Comparison of ENCODE assay signal across 12 mouse cellular contexts in the genomic region with DNA sequence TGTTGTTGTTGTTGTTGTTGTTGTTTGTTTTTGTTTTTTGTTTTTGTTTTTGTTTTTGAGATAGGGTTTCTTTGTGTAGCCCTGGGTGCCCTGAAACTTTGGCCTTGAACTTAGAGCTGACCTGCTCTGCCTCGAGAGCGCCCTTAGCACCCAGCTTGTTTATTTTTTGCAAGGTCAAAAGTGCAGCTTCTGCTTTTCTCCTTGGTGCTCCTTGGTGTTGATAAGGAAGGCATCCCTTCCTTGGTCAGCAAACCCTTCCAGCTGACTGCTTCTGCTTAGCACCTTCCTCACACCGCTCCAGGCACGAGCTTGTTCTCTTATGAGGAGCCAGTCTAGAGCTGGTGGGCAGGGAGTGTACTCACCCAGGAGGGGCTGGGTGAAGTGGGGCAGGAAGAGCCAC. TPM values are rescaled to one million over a fixed set of nuclear protein-coding genes. Genes with fewer than 3 reads are reported as not detected.
A peak's percentile ranks its signal among the peaks of the same experiment; 100 is the strongest.
DNase-seq lines count a peak whose midpoint lies in the region; ATAC-seq and TF ChIP-seq lines count a peak whose summit lies in the region.
"Had no signal": no experiment of that assay in that cellular context is flagged by ENCODE, and none has a peak within 500 bp of the region (broad histone marks: within the 10 kb centered on the region; RNA-seq: fewer than 3 reads in every experiment).

No protein-coding gene starts in this region.

- DNase-seq in lung, postnatal 4 days, result no peak
- peak; percentile 73 for DNase-seq in MEL (ENCODE audit: low read depth, low spot score)
- no peak for DNase-seq in thymus, adult 2 months
- no peak for DNase-seq in frontal cortex, postnatal 14 days (ENCODE audit: low spot score in 2 of 2)

- no peaks in the 10 kb centered on the region; the same call in 1 of the 2 replicates for H3K79me2 ChIP-seq in MEL (ENCODE audit: control insufficient read depth, insufficient read depth, low read length, poor library complexity)

- no peak overlapping the region for H3K9ac ChIP-seq in intestine, embryonic 16.5 days (ENCODE audit: low read depth, low read length)
- H3K9ac ChIP-seq in intestine, embryonic 15.5 days, result no peak overlapping the region
- H3K9ac ChIP-seq in lung, embryonic 15.5 days, result no peak overlapping the region
- no peak overlapping the region for H3K9ac ChIP-seq in MEL (ENCODE audit: control insufficient read depth, low read depth, low read length, poor library complexity, severe bottlenecking)
- H3K9ac ChIP-seq: limb, embryonic 13.5 days; midbrain, embryonic 12.5 days had no signal

- no peaks in the 10 kb centered on the region for H3K36me3 ChIP-seq in intestine, embryonic 16.5 days (ENCODE audit: control insufficient read depth, insufficient read depth, low read length)
- no peaks in the 10 kb centered on the region for H3K36me3 ChIP-seq in intestine, embryonic 15.5 days
- no peaks in the 10 kb centered on the region for H3K36me3 ChIP-seq in lung, embryonic 15.5 days
- peaks cover 0 to 39% of the 10 kb centered on the region in 2 experiments; a peak in 2 of 4 replicates for H3K36me3 ChIP-seq in MEL (ENCODE audit: control insufficient read depth in 1 of 2, insufficient read depth in 2 of 2, low read length in 2 of 2)
- no peaks in the 10 kb centered on the region for H3K36me3 ChIP-seq in thymus, adult 2 months (ENCODE audit: control insufficient read depth, insufficient read depth, low read length)
- H3K36me3 ChIP-seq: midbrain, embryonic 12.5 days had no signal

- H3K4me1 ChIP-seq in intestine, embryonic 16.5 days (ENCODE audit: control insufficient read depth, insufficient read depth, low read length), result peaks cover 41% of the 10 kb centered on the region
- H3K4me1 ChIP-seq in intestine, embryonic 15.5 days (replicated peaks), result peaks cover 30% of the 10 kb centered on the region
- H3K4me1 ChIP-seq in lung, embryonic 15.5 days, result peaks cover 59% of the 10 kb centered on the region
- H3K4me1 ChIP-seq in MEL (ENCODE audit: control insufficient read depth in 1 of 2, insufficient read depth in 2 of 2, low read length in 2 of 2), result peaks cover 33 to 43% of the 10 kb centered on the region in 2 experiments
- H3K4me1 ChIP-seq in thymus, adult 2 months (replicated peaks; ENCODE audit: control insufficient read depth, insufficient read depth, low read length), result peaks cover 14% of the 10 kb centered on the region

- no peak for TF ChIP-seq POLR2A in MEL (IDR thresholded peaks at IDR 0.05; ENCODE audit: control insufficient read depth in 1 of 2, insufficient read depth in 1 of 2, low read depth in 1 of 2, low read length in 2 of 2, poor library complexity in 1 of 2)
- no peak for TF ChIP-seq POLR2A in thymus, adult 2 months (IDR thresholded peaks at IDR 0.05; ENCODE audit: control insufficient read depth, extremely low read depth, insufficient read depth, low read length, poor library complexity)

- H3K4me2 ChIP-seq in intestine, embryonic 16.5 days (ENCODE audit: low read depth, low read length), result no peak overlapping the region
- H3K4me2 ChIP-seq in intestine, embryonic 15.5 days (replicated peaks), result no peak overlapping the region
- no peak overlapping the region for H3K4me2 ChIP-seq in lung, embryonic 15.5 days
- H3K4me2 ChIP-seq: limb, embryonic 13.5 days; midbrain, embryonic 12.5 days had no signal

- peak overlapping the region; percentile 54; the same call in 1 of the 2 replicates for H3K27ac ChIP-seq in intestine, embryonic 16.5 days (ENCODE audit: low read length)
- H3K27ac ChIP-seq in intestine, embryonic 15.5 days, result no peak overlapping the region; the same call in 1 of the 2 replicates
- H3K27ac ChIP-seq in lung, embryonic 15.5 days, result peak overlapping the region; percentile 83
- no peak overlapping the region for H3K27ac ChIP-seq in MEL (ENCODE audit: control insufficient read depth, low read depth, low read length)
- H3K27ac ChIP-seq in thymus, adult 2 months (ENCODE audit: control insufficient read depth, insufficient read depth, low read length), result no peak overlapping the region
- H3K27ac ChIP-seq: limb, embryonic 13.5 days; midbrain, embryonic 12.5 days had no signal

- no peak for TF ChIP-seq CTCF in MEL (IDR thresholded peaks at IDR 0.05 in 2 of 3, conservative IDR thresholded peaks at IDR 0.05 in 1 of 3; ENCODE audit: control insufficient read depth in 1 of 3, insufficient read depth in 1 of 3, low read depth in 2 of 3, low read length in 3 of 3, poor library complexity in 1 of 3, severe bottlenecking in 1 of 3)
- no peak for TF ChIP-seq CTCF in thymus, adult 2 months (IDR thresholded peaks at IDR 0.05; ENCODE audit: borderline replicate concordance, control insufficient read depth, extremely low read depth, insufficient read depth, low read length, poor library complexity)

- no peak for TF ChIP-seq RAD21 in MEL (IDR thresholded peaks at IDR 0.05; ENCODE audit: low read depth, low read length)

- H3K27me3 ChIP-seq in intestine, embryonic 16.5 days (replicated peaks; ENCODE audit: control insufficient read depth, insufficient read depth, low read length), result no peaks in the 10 kb centered on the region
- H3K27me3 ChIP-seq in intestine, embryonic 15.5 days (replicated peaks), result no peaks in the 10 kb centered on the region
- H3K27me3 ChIP-seq in lung, embryonic 15.5 days, result no peaks in the 10 kb centered on the region
- H3K27me3 ChIP-seq in MEL (ENCODE audit: control insufficient read depth in 1 of 2, insufficient read depth in 2 of 2, low read length in 2 of 2), result no peaks in the 10 kb centered on the region
- no peaks in the 10 kb centered on the region for H3K27me3 ChIP-seq in thymus, adult 2 months (ENCODE audit: control insufficient read depth, insufficient read depth, low read length)
- H3K27me3 ChIP-seq: limb, embryonic 13.5 days; midbrain, embryonic 12.5 days had no signal

- no peak for ATAC-seq in intestine, embryonic 16.5 days
- no peak for ATAC-seq in intestine, embryonic 15.5 days
- no peak for ATAC-seq in lung, embryonic 15.5 days (ENCODE audit: borderline replicate concordance, extremely low read depth, low FRiP score, low TSS enrichment)
- 0 out of 2 replicates have a peak, but pooled peaks have one; percentile 3 for ATAC-seq in neutrophil, adult 5-6 weeks (ENCODE audit: extremely low read depth, insufficient number of reproducible peaks, low FRiP score, poor library complexity, severe bottlenecking)
- ATAC-seq: activated CD4-positive, CD25-positive, alpha-beta regulatory T cell, adult 4 months had no signal

- 38% methylated on average over 4 of the region's 4 CpGs for WGBS in intestine, embryonic 16.5 days
- WGBS in intestine, embryonic 15.5 days, result 35% methylated on average over 4 of the region's 4 CpGs
- 32% methylated on average over 4 of the region's 4 CpGs for WGBS in lung, embryonic 15.5 days
- WGBS in thymus, adult 2 months, result 60% methylated on average over 4 of the region's 4 CpGs

- TF ChIP-seq EP300 in MEL (IDR thresholded peaks at IDR 0.05; ENCODE audit: low read depth in 1 of 2, low read length in 2 of 2), result peak; percentile 76 to 86

- H3K9me3 ChIP-seq in intestine, embryonic 16.5 days (ENCODE audit: control insufficient read depth, low read length), result no peaks in the 10 kb centered on the region
- H3K9me3 ChIP-seq in intestine, embryonic 15.5 days, result no peaks in the 10 kb centered on the region
- no peaks in the 10 kb centered on the region for H3K9me3 ChIP-seq in lung, embryonic 15.5 days
- H3K9me3 ChIP-seq in MEL (replicated peaks; ENCODE audit: insufficient read depth, low read length), result no peaks in the 10 kb centered on the region
- H3K9me3 ChIP-seq: limb, embryonic 13.5 days; midbrain, embryonic 12.5 days had no signal

- no peak overlapping the region for H3K4me3 ChIP-seq in intestine, embryonic 16.5 days (ENCODE audit: low read length)
- H3K4me3 ChIP-seq in intestine, embryonic 15.5 days (replicated peaks), result no peak overlapping the region
- no peak overlapping the region for H3K4me3 ChIP-seq in lung, embryonic 15.5 days
- H3K4me3 ChIP-seq in MEL (ENCODE audit: control insufficient read depth in 1 of 2, insufficient read depth in 1 of 2, low read depth in 2 of 2, low read length in 2 of 2), result no peak overlapping the region
- no peak overlapping the region for H3K4me3 ChIP-seq in thymus, adult 2 months (ENCODE audit: control insufficient read depth, insufficient read depth, low read length)
- H3K4me3 ChIP-seq: left cerebral cortex, adult 2 months; limb, embryonic 13.5 days; midbrain, embryonic 12.5 days had no signal

TF ChIP-seq in MEL, 35 proteins besides CTCF, POLR2A, EP300 and RAD21 (continues in another document):
- 0 out of 2 replicates have a peak, but pooled peaks have one; percentile 20 for TF ChIP-seq MYC (IDR thresholded peaks at IDR 0.05; ENCODE audit: low read depth, low read length)
- TF ChIP-seq USF1 (IDR thresholded peaks at IDR 0.05; ENCODE audit: low read depth, low read length), result no peak
- no peak for TF ChIP-seq ZNF384 (IDR thresholded peaks at IDR 0.05; ENCODE audit: low read depth, low read length)
- TF ChIP-seq MYB (IDR thresholded peaks at IDR 0.05; ENCODE audit: low read depth, low read length), result no peak
- TF ChIP-seq MXI1 (IDR thresholded peaks at IDR 0.05; ENCODE audit: low read depth, low read length), result peak; percentile 61
- TF ChIP-seq ETS1 (IDR thresholded peaks at IDR 0.05; ENCODE audit: low read depth, low read length), result peak; percentile 96
- TF ChIP-seq SIN3A (IDR thresholded peaks at IDR 0.05; ENCODE audit: low read length), result peak; percentile 90
- peak; percentile 61 for TF ChIP-seq RCOR1 (IDR thresholded peaks at IDR 0.05; ENCODE audit: low read depth, low read length)
- no peak for TF ChIP-seq ZMIZ1 (IDR thresholded peaks at IDR 0.05; ENCODE audit: low read depth, low read length)

RNA-seq across cellular contexts. Expression of a gene that starts 11.7 kb away (rescaled TPM):
- 10.1 and 11.8 TPM in 2 replicates for polyA plus RNA-seq in intestine, embryonic 16.5 days (2015; fragmentation: Nextera tagmentation; extraction: Ambion mirVana)
- 12.0 and 13.1 TPM in 2 replicates for polyA plus RNA-seq in intestine, embryonic 15.5 days (2015; fragmentation: Nextera tagmentation; extraction: Ambion mirVana)
- polyA plus RNA-seq in lung, embryonic 15.5 days (2015; fragmentation: Nextera tagmentation; extraction: Ambion mirVana), result 26.2 and 28.9 TPM in 2 replicates
- 31.3 and 32.8 TPM in 2 replicates for total RNA-seq in MEL (2012; rRNA removed)
- 10 to 100 TPM in 1 of 2 experiments, not detected in 1; 27.5 TPM for polyA plus RNA-seq in MEL (2012; ENCODE audit: insufficient read depth in 1 of 2, insufficient read length in 2 of 2, low read depth in 1 of 2, low replicate concordance in 2 of 2, missing spikeins in 1 of 2)
- total RNA-seq in neutrophil, adult 5-6 weeks (2017), result 8.2 and 14.7 TPM in 2 replicates
- 53.7 and 59.8 TPM in 2 replicates for polyA plus RNA-seq in thymus, adult 2 months (2012; rRNA removed)

RNA-seq across cellular contexts. Expression of a gene that starts 41.0 kb away (rescaled TPM):
- 92.2 and 94.3 TPM in 2 replicates for polyA plus RNA-seq in intestine, embryonic 16.5 days (2015; fragmentation: Nextera tagmentation; extraction: Ambion mirVana)
- polyA plus RNA-seq in intestine, embryonic 15.5 days (2015; fragmentation: Nextera tagmentation; extraction: Ambion mirVana), result 88.0 and 91.1 TPM in 2 replicates
- polyA plus RNA-seq in lung, embryonic 15.5 days (2015; fragmentation: Nextera tagmentation; extraction: Ambion mirVana), result 99.3 and 100 TPM in 2 replicates
- total RNA-seq in MEL (2012; rRNA removed), result 73.8 and 76.7 TPM in 2 replicates
- 10 to 100 TPM in 1 of 2 experiments, not detected in 1; 58.3 TPM for polyA plus RNA-seq in MEL (2012; ENCODE audit: insufficient read depth in 1 of 2, insufficient read length in 2 of 2, low read depth in 1 of 2, low replicate concordance in 2 of 2, missing spikeins in 1 of 2)
- total RNA-seq in neutrophil, adult 5-6 weeks (2017), result 20.0 and 21.4 TPM in 2 replicates
- 59.2 and 59.7 TPM in 2 replicates for polyA plus RNA-seq in thymus, adult 2 months (2012; rRNA removed)

Comparison
In these comparisons a context has a peak if more than half of its experiments do, and no peak if none do; other contexts are left out.
1. H3K27ac ChIP-seq: peak in intestine, embryonic 16.5 days (single experiment) and lung, embryonic 15.5 days (single experiment); none in intestine, embryonic 15.5 days (single experiment), MEL (single experiment) and thymus, adult 2 months (single experiment).